Mouse (Mus musculus): Measurements from ENCODE around the gene Calm3.

Calm3 gene

GRCm38 (mm10) chr7:16919395-16920149 is 4.3 kb downstream of the Calm3 start:
- in situ Hi-C loops (cut with MboI; ENCODE audit: unreplicated experiment in 2 of 2) = loop anchor here (5.0 kb wide), 2 partner anchors 42 to 47 kb away; partner anchors contain the start of gene Dact3 (in 1 of the 2)

- in situ Hi-C loops (cut with MboI; ENCODE audit: unreplicated experiment in 2 of 2) = no loop called here
Observed at GRCm38 (mm10) chr7:16918670-16919069, 5.2 kb downstream of the Calm3 start.

- in situ Hi-C loops (cut with MboI; ENCODE audit: unreplicated experiment in 2 of 2) = no loop called here
Observed at GRCm38 (mm10) chr7:16918014-16918413, 5.9 kb downstream of the Calm3 start.

- in situ Hi-C loops (cut with MboI; ENCODE audit: unreplicated experiment in 2 of 2) = no loop called here
Observed at GRCm38 (mm10) chr7:16917447-16917846, 6.5 kb downstream of the Calm3 start.

- in situ Hi-C loops (cut with MboI; ENCODE audit: unreplicated experiment in 2 of 2) = no loop called here
Observed at GRCm38 (mm10) chr7:16916342-16917265, 7.3 kb downstream of the Calm3 start.

GRCm38 (mm10) chr7:16915461-16916340 is 8.2 kb downstream of the Calm3 start:
- in situ Hi-C loops (cut with MboI; ENCODE audit: unreplicated experiment in 2 of 2) = no loop called here

- in situ Hi-C loops (cut with MboI; ENCODE audit: unreplicated experiment in 2 of 2) = loop anchor here in 1 of 2 experiments (5.0 kb wide), 1 partner anchor 277 kb away; no protein-coding TSS in a partner anchor
Observed at GRCm38 (mm10) chr7:16914453-16915343, 9.2 kb downstream of the Calm3 start.

GRCm38 (mm10) chr7:16913806-16914452 is 10.0 kb downstream of the Calm3 start:
- in situ Hi-C loops (cut with MboI; ENCODE audit: unreplicated experiment in 2 of 2) = loop anchor here in 1 of 2 experiments (5.0 kb wide), 1 partner anchor 277 kb away; no protein-coding TSS in a partner anchor

GRCm38 (mm10) chr7:16912360-16912759 is 11.6 kb downstream of the Calm3 start:
- in situ Hi-C loops (cut with MboI; ENCODE audit: unreplicated experiment in 2 of 2) = loop anchor here in 1 of 2 experiments (5.0 kb wide), 1 partner anchor 275 kb away; no protein-coding TSS in a partner anchor

- in situ Hi-C loops (cut with MboI; ENCODE audit: unreplicated experiment in 2 of 2) = loop anchor here in 1 of 2 experiments (5.0 kb wide), 1 partner anchor 275 kb away; no protein-coding TSS in a partner anchor
Observed at GRCm38 (mm10) chr7:16911904-16912303, 12.0 kb downstream of the Calm3 start.

- in situ Hi-C loops (cut with MboI; ENCODE audit: unreplicated experiment in 2 of 2) = loop anchor here (5.0 to 10.0 kb wide), 3 partner anchors 83 to 285 kb away; no protein-coding TSS in a partner anchor
Observed at GRCm38 (mm10) chr7:16909909-16910308, 14.0 kb downstream of the Calm3 start.

- in situ Hi-C loops (cut with MboI; ENCODE audit: unreplicated experiment in 2 of 2) = loop anchor here in 1 of 2 experiments (5.0 to 10.0 kb wide), 2 partner anchors 82 to 284 kb away; no protein-coding TSS in a partner anchor
Observed at GRCm38 (mm10) chr7:16908859-16909258, 15.1 kb downstream of the Calm3 start.

- in situ Hi-C loops (cut with MboI; ENCODE audit: unreplicated experiment in 2 of 2) = loop anchor here in 1 of 2 experiments (5.0 to 10.0 kb wide), 2 partner anchors 81 to 284 kb away; no protein-coding TSS in a partner anchor
Observed at GRCm38 (mm10) chr7:16908367-16908766, 15.5 kb downstream of the Calm3 start.

- in situ Hi-C loops (cut with MboI; ENCODE audit: unreplicated experiment in 2 of 2) = loop anchor here in 1 of 2 experiments (5.0 to 10.0 kb wide), 2 partner anchors 81 to 283 kb away; no protein-coding TSS in a partner anchor
Observed at GRCm38 (mm10) chr7:16907842-16908241, 16.1 kb downstream of the Calm3 start.

GRCm38 (mm10) chr7:16906889-16907559 is 16.9 kb downstream of the Calm3 start:
- in situ Hi-C loops (cut with MboI; ENCODE audit: unreplicated experiment in 2 of 2) = loop anchor here in 1 of 2 experiments (5.0 to 10.0 kb wide), 2 partner anchors 80 to 282 kb away; no protein-coding TSS in a partner anchor

- in situ Hi-C loops (cut with MboI; ENCODE audit: unreplicated experiment in 2 of 2) = loop anchor here in 1 of 2 experiments (5.0 to 10.0 kb wide), 2 partner anchors 79 to 281 kb away; no protein-coding TSS in a partner anchor
Observed at GRCm38 (mm10) chr7:16906281-16906680, 17.6 kb downstream of the Calm3 start, which contains the start of gene Ptgir. Gene Ptgir, plus strand, starts transcription at chr7:16906490.

- in situ Hi-C loops (cut with MboI; ENCODE audit: unreplicated experiment in 2 of 2) = loop anchor here in 1 of 2 experiments (5.0 to 10.0 kb wide), 2 partner anchors 78 to 281 kb away; no protein-coding TSS in a partner anchor
Observed at GRCm38 (mm10) chr7:16905491-16906021, 18.4 kb downstream of the Calm3 start.

Measured in v-Abl transformed pro-B cells (cell line).